ENCODE assay signal across 15 mouse cellular contexts in the genomic region with DNA sequence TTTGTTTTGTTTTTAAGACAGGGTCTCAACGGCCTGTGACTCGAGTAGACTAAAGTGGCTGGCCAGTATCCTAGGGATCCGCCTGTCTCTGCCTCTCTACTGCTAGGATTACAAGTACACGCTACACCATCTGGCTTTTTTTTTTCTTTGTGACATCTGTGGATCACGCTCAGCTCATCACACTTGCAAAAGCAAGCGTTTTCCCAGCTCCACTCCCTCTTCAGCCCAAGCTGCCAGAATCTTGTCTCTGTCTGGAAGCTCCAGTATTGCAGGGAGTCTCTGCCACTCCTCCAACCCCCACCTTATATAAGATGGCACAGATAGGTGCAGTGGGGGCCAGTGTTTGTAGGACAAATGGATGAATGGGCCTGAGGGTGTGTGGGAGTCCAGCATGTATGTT. TPM values are rescaled to one million over a fixed set of nuclear protein-coding genes. Genes with fewer than 3 reads are reported as not detected.
DNase-seq lines count a peak whose midpoint lies in the region; ATAC-seq and TF ChIP-seq lines count a peak whose summit lies in the region.
"Had no signal": no experiment of that assay in that cellular context is flagged by ENCODE, and none has a peak within 500 bp of the region (broad histone marks: within the 10 kb centered on the region; RNA-seq: fewer than 3 reads in every experiment).

No protein-coding gene starts in this region.

- no peak for TF ChIP-seq CTCF in lung, postnatal 0 days (IDR thresholded peaks at IDR 0.05)
- no peak for TF ChIP-seq CTCF in lung, adult 2 months (IDR thresholded peaks at IDR 0.05; ENCODE audit: insufficient read depth, low read length)

- H3K36me3 ChIP-seq in lung, postnatal 0 days (ENCODE audit: insufficient read depth, low read length), result no peaks in the 10 kb centered on the region
- H3K36me3 ChIP-seq: embryonic facial prominence, embryonic 13.5 days; limb, embryonic 12.5 days had no signal

- no peak overlapping the region for H3K9ac ChIP-seq in lung, postnatal 0 days (replicated peaks; ENCODE audit: low read depth)
- H3K9ac ChIP-seq: embryonic facial prominence, embryonic 13.5 days; heart, embryonic 13.5 days; hindbrain, embryonic 12.5 days; limb, embryonic 12.5 days; liver, postnatal 0 days had no signal

- no peak for TF ChIP-seq EP300 in lung, postnatal 0 days (IDR thresholded peaks at IDR 0.05)

- H3K4me3 ChIP-seq in lung, postnatal 0 days (ENCODE audit: low read depth, low read length), result no peak overlapping the region
- H3K4me3 ChIP-seq in lung, adult 2 months (replicated peaks; ENCODE audit: extremely low read depth, low read depth, low read length), result no peak overlapping the region
- H3K4me3 ChIP-seq: embryonic facial prominence, embryonic 13.5 days; heart, embryonic 13.5 days; hindbrain, embryonic 12.5 days; limb, embryonic 12.5 days had no signal

- H3K4me1 ChIP-seq in lung, postnatal 0 days (ENCODE audit: insufficient read depth, low read depth, low read length), result peaks cover 3% of the 10 kb centered on the region; the same call in 1 of the 2 replicates
- H3K4me1 ChIP-seq in lung, adult 2 months (ENCODE audit: control insufficient read depth, insufficient read depth, low read length), result no peaks in the 10 kb centered on the region
- H3K4me1 ChIP-seq: embryonic facial prominence, embryonic 13.5 days; heart, embryonic 13.5 days; hindbrain, embryonic 12.5 days; limb, embryonic 12.5 days had no signal

- 0 out of 2 replicates have a peak overlapping the region, but pooled peaks have one; percentile 51 for H3K27ac ChIP-seq in lung, postnatal 0 days (ENCODE audit: low read length)
- H3K27ac ChIP-seq: embryonic facial prominence, embryonic 13.5 days; heart, embryonic 13.5 days; hindbrain, embryonic 12.5 days; limb, embryonic 12.5 days had no signal

- DNase-seq in lung, postnatal 0 days (ENCODE audit: low spot score), result peak; percentile 13
- no peak for DNase-seq in lung, adult 2 months
- peak; percentile 72 to 82 for DNase-seq in layer of hippocampus, adult 8-10 months (ENCODE audit: low spot score in 2 of 2)
- peak; percentile 70 to 77 for DNase-seq in right cerebral cortex, adult 2 months (ENCODE audit: low spot score in 2 of 2)
- DNase-seq in embryo, embryonic 10 days (ENCODE audit: low spot score), result no peak
- DNase-seq in cerebellum, adult 11 months, result no peak
- DNase-seq: cerebellum, adult 9-11 months; kidney, adult 2 months; liver, postnatal 0 days had no signal

- ATAC-seq in lung, postnatal 0 days, result no peak
- ATAC-seq in frontal cortex, adult (ENCODE audit: low TSS enrichment), result peak; percentile 95
- ATAC-seq in megakaryocyte, adult 5-6 weeks (ENCODE audit: poor library complexity, severe bottlenecking), result no peak
- ATAC-seq: liver, postnatal 0 days had no signal

- WGBS in lung, postnatal 0 days, result 63% methylated on average over 6 of the region's 6 CpGs
- WGBS in lung, adult 2 months, result 76% methylated on average over 6 of the region's 6 CpGs

- no peak for TF ChIP-seq POLR2A in lung, adult 2 months (IDR thresholded peaks at IDR 0.05; ENCODE audit: borderline replicate concordance, extremely low read depth, low read depth, low read length)

- H3K4me2 ChIP-seq in lung, postnatal 0 days (replicated peaks; ENCODE audit: low read depth, low read length), result no peak overlapping the region
- H3K4me2 ChIP-seq: embryonic facial prominence, embryonic 13.5 days; heart, embryonic 13.5 days; hindbrain, embryonic 12.5 days; limb, embryonic 12.5 days had no signal

- no peaks in the 10 kb centered on the region for H3K27me3 ChIP-seq in lung, postnatal 0 days (replicated peaks; ENCODE audit: insufficient read depth, low read length)
- H3K27me3 ChIP-seq: embryonic facial prominence, embryonic 13.5 days; heart, embryonic 13.5 days; hindbrain, embryonic 12.5 days; limb, embryonic 12.5 days had no signal

- H3K9me3 ChIP-seq in lung, postnatal 0 days (ENCODE audit: low read length), result no peaks in the 10 kb centered on the region
- H3K9me3 ChIP-seq: hindbrain, embryonic 12.5 days had no signal

RNA-seq across cellular contexts. Expression of a gene that starts 54.6 kb away (rescaled TPM):
- polyA plus RNA-seq in lung, postnatal 0 days (2015; fragmentation: Nextera tagmentation; extraction: Ambion mirVana), result 37.8 and 38.7 TPM in 2 replicates
- 3.5 and 6.2 TPM in 2 replicates for polyA plus RNA-seq in lung, adult 2 months (2012; rRNA removed)
- 10 to 100 TPM; 26.5 to 37.6 (median 31.4) TPM for total RNA-seq in layer of hippocampus, adult 8-10 months (2022)
- total RNA-seq in megakaryocyte, adult 5-6 weeks (2015), result 24.7 and 25.6 TPM in 2 replicates
- 12.0 and 18.1 TPM in 2 replicates for total RNA-seq in megakaryocyte, adult 5-6 weeks (2017)

RNA-seq across cellular contexts. Expression of a gene that starts 59.0 kb away (rescaled TPM):
- 88.9 and 92.9 TPM in 2 replicates for polyA plus RNA-seq in lung, postnatal 0 days (2015; fragmentation: Nextera tagmentation; extraction: Ambion mirVana)
- polyA plus RNA-seq in lung, adult 2 months (2012; rRNA removed), result 26.4 and 33.5 TPM in 2 replicates
- 100 to 1,000 TPM; 138 to 153 (median 143) TPM for total RNA-seq in layer of hippocampus, adult 8-10 months (2022)
- 97.2 and 101 TPM in 2 replicates for total RNA-seq in megakaryocyte, adult 5-6 weeks (2015)
- 76.5 and 88.6 TPM in 2 replicates for total RNA-seq in megakaryocyte, adult 5-6 weeks (2017)

Comparison
In these comparisons a context has a peak if more than half of its experiments do, and no peak if none do; other contexts are left out.
1. DNase-seq: peak in lung, postnatal 0 days (single experiment), layer of hippocampus, adult 8-10 months (2 of 2) and right cerebral cortex, adult 2 months (2 of 2); none in lung, adult 2 months (single experiment), embryo, embryonic 10 days (single experiment) and cerebellum, adult 11 months (single experiment).